ENCODE assay signal across 9 mouse cellular contexts in genomic region chr6:91186161-91186931, GRCm38 (mm10). TPM values are rescaled to one million over a fixed set of nuclear protein-coding genes. Genes with fewer than 3 reads are reported as not detected.
DNase-seq lines count a peak whose midpoint lies in the region; ATAC-seq and TF ChIP-seq lines count a peak whose summit lies in the region.
"Had no signal": no experiment of that assay in that cellular context is flagged by ENCODE, and none has a peak within 500 bp of the region (broad histone marks: within the 10 kb centered on the region; RNA-seq: fewer than 3 reads in every experiment).

No protein-coding gene starts in this region.

- DNase-seq in gastrocnemius, adult 2 months, result peak; percentile 58
- DNase-seq in gastrocnemius, postnatal 36 days, result no peak
- peak; percentile 68 for DNase-seq in CD4-positive, CD25-positive, alpha-beta regulatory T cell, adult 2 months (ENCODE audit: low read depth, low spot score)
- DNase-seq in urinary bladder, postnatal 25 days (ENCODE audit: low spot score), result no peak
- no peak for DNase-seq in embryo, embryonic 10.5 days (ENCODE audit: low spot score)
- DNase-seq in kidney, adult 8-10 months, result no peak
- DNase-seq: kidney, adult 11 months had no signal

- H3K27ac ChIP-seq in gastrocnemius, adult 2 months, result peak overlapping the region; percentile 85

- intact Hi-C loops in gastrocnemius, adult 2 months (cut with DNase I), result no loop called here
- intact Hi-C loops in gastrocnemius, postnatal 36 days (cut with DNase I), result no loop called here

- TF ChIP-seq CTCF in gastrocnemius, adult 2 months (IDR thresholded peaks at IDR 0.05), result peak; percentile 82

- peak; percentile 83 for ATAC-seq in erythroblast, adult 5-6 weeks (replicated peaks; ENCODE audit: low FRiP score, poor library complexity, severe bottlenecking)
- ATAC-seq in megakaryocyte-erythroid progenitor cell, adult 5-6 weeks (replicated peaks; ENCODE audit: low FRiP score, low TSS enrichment, poor library complexity, severe bottlenecking), result peak; percentile 85

- H3K4me3 ChIP-seq in gastrocnemius, adult 2 months, result no peak overlapping the region

RNA-seq across cellular contexts. Expression of gene Fbln2, which starts 25.9 kb away (rescaled TPM):
- total RNA-seq in gastrocnemius, adult 2 months (2021), result 10 to 100 TPM; 43.6 to 64.7 TPM
- total RNA-seq in gastrocnemius, postnatal 36 days (2021), result 10 to 100 TPM; 42.5 to 50.6 TPM
- total RNA-seq in erythroblast, adult 5-6 weeks (2015; ENCODE audit: low replicate concordance), result not detected in 2 replicates
- not detected in 2 replicates for total RNA-seq in erythroblast, adult 5-6 weeks (2017; ENCODE audit: low replicate concordance)
- not detected in 2 replicates for total RNA-seq in megakaryocyte-erythroid progenitor cell, adult 5-6 weeks (2014; fragmentation: Nextera tagmentation)
- total RNA-seq in megakaryocyte-erythroid progenitor cell, adult 5-6 weeks (2017), result not detected in 2 replicates

RNA-seq across cellular contexts. Expression of gene Hdac11, which starts 29.9 kb away (rescaled TPM):
- total RNA-seq in gastrocnemius, adult 2 months (2021), result 1 to 10 TPM; 5.1 to 6.5 TPM
- 1 to 10 TPM; 3.7 to 4.0 TPM for total RNA-seq in gastrocnemius, postnatal 36 days (2021)
- total RNA-seq in erythroblast, adult 5-6 weeks (2015; ENCODE audit: low replicate concordance), result 3.8 TPM in 1 of 2 replicates, not detected in the other
- 0.84 and 1.8 TPM in 2 replicates for total RNA-seq in erythroblast, adult 5-6 weeks (2017; ENCODE audit: low replicate concordance)
- total RNA-seq in megakaryocyte-erythroid progenitor cell, adult 5-6 weeks (2014; fragmentation: Nextera tagmentation), result 2.1 and 8.1 TPM in 2 replicates
- 0.99 and 1.0 TPM in 2 replicates for total RNA-seq in megakaryocyte-erythroid progenitor cell, adult 5-6 weeks (2017)

Comparison
In these comparisons a context has a peak if more than half of its experiments do, and no peak if none do; other contexts are left out.
1. DNase-seq: peak in gastrocnemius, adult 2 months (single experiment) and CD4-positive, CD25-positive, alpha-beta regulatory T cell, adult 2 months (single experiment); none in gastrocnemius, postnatal 36 days (0 of 2), urinary bladder, postnatal 25 days (single experiment), embryo, embryonic 10.5 days (single experiment) and kidney, adult 8-10 months (0 of 2).
2. RNA of gene Fbln2, which starts 25.9 kb away (total RNA-seq): 43.6 to 64.7 TPM in gastrocnemius, adult 2 months and 42.5 to 50.6 TPM in gastrocnemius, postnatal 36 days; not detected in erythroblast, adult 5-6 weeks and not detected in megakaryocyte-erythroid progenitor cell, adult 5-6 weeks; every median in the first group is over 10 times any median in the second.